Mouse (Mus musculus) brain, embryonic 18.5 days (tissue): ENCODE measurements around the gene Fam173a.
"Not testable (repeated sequence)": the region's sequence is repeated elsewhere in the genome, so short reads cannot be mapped to it uniquely, and the experiment has no call there.

Source experiments
- DNase-seq: peaks from one replicate; pipeline ENCODE4 v3.0.0-alpha.2; 2012; ENCODE audit warnings: low read depth, low spot score

Gene Fam173a

DNA sequence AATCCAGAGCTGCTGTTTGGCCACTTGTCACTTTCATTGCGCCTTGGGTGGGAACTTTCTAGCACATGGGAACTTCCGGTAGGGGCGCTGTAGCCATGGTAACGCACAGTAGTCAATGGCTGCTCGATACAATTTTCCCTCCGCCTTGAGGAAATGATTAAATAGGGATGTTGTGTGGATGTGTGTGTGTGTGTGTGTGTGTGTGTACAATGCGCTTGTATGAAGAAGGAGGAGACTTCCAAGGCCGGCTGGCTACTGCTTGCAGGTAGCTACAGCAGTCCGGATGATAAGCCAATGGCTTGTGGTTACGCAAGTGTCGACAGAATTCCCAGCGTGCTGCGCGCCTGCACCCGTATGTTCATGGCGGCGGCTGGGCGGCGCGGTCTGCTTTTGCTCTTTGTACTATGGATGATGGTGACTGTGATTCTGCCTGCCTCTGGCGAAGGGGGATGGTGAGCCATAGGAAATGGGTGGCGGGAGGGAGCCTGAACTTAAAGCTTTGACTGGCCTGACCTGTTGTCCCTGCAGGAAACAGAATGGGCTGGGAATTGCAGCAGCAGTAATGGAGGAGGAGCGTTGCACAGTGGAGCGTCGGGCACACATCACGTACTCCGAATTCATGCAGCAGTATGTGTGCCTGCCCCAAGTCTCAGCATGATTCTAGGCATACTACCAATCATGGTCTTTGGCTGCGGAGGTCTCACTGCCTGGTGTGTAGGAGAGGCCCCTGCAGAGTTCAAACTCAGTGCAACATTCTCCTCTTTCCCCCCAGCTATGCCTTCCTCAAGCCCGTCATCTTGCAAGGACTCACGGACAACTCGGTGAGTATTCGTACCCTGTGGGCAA, 36.2 kb upstream of the Fam173a start, which contains the start of gene Jmjd8:
TSS of gene Jmjd8 (plus strand) at position 156 of the 846 bp plus-strand sequence.
- peak; percentile 82 for DNase-seq

DNA sequence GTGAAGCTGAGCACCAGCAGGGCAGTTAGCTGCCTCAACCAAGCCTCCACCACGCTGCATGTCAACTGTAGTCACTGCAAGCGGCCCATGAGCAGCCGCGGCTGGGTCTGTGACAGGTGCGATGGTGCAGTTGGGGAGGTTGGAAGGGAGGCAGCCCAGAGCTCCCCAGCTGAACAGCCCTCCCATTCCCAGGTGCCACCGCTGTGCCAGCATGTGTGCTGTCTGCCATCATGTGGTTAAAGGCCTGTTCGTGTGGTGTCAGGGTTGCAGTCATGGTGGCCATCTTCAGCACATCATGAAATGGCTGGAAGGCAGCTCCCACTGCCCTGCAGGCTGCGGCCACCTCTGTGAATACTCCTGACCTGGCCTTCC, 35.5 kb upstream of the Fam173a start:
- DNase-seq: no peak

GRCm38 (mm10) chr17:25827546-25828222, 35.0 kb upstream of the Fam173a start:
- no peak for DNase-seq

GRCm38 (mm10) chr17:25827011-25827410, 34.3 kb upstream of the Fam173a start:
- DNase-seq: no peak

DNA sequence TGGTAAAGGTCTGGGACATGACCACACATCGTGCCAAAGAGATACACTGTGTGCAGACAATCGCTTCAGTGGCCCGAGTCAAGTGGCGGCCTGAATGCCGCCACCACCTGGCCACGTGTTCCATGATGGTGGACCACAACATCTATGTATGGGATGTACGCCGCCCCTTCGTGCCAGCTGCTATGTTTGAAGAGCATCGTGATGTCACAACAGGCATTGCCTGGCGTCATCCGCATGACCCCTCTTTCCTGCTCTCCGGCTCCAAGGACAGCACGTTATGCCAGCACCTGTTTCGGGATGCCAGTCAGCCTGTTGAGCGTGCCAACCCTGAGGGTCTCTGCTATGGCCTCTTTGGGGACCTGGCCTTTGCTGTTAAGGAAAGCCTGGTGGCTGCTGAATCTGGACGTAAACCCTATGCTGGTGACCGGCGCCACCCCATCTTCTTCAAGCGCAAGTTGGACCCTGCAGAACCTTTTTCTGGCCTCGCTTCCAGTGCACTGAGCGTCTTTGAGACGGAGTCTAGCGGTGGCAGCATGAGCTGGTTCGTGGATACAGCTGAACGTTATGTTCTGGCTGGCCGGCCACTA, 33.4 kb upstream of the Fam173a start:
- no peak for DNase-seq

DNA sequence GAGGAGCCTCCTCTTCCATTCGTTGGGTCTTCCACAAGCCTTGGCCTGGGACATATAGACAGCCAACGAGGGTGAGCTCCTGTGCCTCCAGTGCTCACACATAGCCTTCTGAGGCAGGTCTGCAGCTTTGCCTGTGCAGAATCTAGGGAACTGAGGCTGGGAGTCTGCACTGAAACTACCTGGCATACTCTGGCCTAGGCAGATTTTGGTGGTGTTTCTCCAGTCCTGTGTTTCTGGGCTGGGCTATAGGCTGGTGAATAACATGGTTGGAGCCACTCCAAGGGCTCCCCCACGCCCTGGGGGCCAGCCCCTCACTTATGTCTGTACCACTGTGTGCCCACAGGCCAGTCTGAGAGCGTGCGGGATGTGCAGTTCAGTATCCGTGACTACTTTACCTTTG, 32.6 kb upstream of the Fam173a start:
- no peak for DNase-seq

DNA sequence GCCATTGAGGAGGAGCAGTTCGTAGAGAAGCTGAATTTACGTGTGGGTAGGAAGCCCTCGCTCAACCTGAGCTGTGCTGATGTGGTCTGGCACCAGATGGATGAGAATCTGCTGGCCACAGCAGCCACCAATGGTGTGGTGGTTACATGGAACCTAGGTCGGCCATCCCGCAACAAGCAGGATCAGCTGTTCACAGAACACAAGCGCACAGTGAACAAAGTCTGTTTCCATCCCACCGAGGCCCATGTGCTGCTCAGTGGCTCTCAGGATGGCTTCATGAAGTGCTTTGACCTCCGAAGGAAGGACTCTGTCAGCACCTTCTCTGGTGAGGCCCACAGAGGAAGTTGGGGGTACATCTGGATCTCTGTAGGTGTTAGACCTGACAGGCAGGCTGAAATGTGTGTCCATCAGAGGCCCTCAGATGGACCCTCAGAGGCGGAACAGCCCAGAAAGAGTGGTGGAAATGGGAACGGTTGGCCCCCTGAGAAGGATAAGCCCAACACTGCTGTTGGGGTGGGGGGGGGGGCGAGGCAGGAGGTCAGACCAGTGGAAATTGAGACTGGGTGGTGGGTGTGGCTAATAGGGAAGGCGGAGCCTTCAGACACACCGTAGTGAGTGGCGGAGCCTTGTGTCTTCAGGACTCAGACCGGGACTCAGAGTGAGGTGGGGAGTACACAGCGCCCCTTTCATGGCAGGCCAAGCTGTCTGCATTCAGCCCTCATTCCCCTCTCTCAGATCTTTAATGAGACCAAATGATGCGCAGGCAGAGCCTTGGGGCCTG, 31.9 kb upstream of the Fam173a start:
- no peak for DNase-seq

- peak; percentile 82 for DNase-seq
Measured at GRCm38 (mm10) chr17:25823452-25823851, 30.8 kb upstream of the Fam173a start, which contains the start of gene Wdr24. Gene Wdr24 (plus strand): TSS chr17:25823627.

DNA sequence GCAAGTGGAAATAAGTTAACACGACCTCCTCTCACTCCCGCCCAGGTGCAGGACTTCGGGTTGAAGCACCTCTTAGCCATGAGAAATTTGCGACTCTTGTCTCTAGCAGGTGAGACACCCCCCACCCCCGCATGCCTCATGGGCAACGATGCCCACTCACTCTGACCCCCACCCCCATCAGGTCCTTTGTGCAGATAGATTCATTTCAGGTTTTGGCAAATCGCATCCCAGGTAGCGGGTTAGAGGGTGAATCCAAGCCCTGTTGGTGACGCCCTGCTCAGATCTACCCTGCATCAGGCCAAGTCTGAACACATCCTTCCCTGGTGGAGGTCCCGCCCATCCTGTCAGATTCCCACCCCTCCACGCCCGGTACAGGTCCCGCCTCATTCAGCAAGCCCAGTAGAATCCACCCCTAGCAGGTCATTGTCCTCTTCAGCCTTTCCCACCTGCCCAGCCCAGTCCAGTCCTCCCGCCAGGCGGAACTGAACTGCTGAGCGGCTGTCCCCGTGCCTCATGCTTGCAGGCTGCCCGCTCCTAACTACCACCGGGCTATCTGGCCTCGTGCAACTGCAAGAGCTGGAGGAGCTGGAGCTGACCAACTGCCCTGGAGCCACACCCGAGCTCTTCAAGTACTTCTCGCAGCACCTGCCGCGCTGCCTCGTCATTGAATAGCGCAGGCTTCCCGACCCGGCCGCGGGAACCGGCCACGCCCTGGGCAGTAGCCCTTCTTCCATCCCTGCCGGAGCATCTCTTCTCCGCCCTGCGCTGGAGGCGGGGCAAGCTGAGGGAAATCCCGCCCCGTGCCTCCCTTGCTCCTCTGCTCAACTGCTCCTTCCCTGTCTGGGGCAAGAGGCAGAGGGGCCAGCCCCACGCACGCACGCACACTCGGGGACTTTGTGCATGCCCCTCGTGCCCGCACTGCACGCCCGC, 26.4 kb upstream of the Fam173a start:
- DNase-seq: no peak

DNA sequence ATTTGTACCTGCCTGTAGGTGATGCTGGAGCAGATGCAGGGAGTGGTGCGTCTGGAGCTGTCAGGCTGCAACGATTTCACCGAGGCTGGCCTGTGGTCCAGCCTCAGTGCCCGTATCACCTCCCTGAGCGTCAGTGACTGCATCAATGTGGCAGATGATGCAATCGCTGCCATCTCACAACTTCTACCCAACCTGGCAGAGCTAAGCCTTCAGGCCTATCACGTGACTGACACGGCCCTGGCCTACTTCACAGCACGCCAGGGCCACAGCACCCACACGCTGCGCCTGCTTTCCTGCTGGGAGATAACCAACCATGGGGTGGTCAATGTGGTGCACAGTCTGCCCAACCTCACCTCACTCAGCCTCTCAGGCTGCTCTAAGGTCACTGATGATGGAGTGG, 25.0 kb upstream of the Fam173a start:
- DNase-seq: no peak

DNA sequence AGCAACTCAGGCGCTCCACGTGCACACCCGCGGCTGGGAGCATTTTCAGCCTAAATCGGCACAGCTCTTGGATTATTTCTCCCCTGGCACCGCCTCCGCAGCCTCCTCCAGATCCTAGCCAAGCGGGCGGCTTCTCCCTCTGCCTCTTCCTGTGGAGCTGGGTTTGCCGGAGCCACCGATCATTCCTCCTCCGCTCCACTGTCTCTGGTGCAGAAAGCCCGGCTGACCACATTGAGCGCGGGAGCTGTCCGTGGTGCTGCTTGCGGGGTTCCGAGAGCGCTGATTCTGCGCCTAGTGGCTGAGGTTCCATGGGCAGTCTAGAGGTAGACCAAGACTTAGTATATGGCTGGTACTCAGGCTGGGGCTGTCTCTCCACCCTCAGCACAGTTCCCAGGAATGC, 20.8 kb upstream of the Fam173a start:
- no peak for DNase-seq

GRCm38 (mm10) chr17:25810890-25811289, 18.2 kb upstream of the Fam173a start:
- DNase-seq: no peak

DNA sequence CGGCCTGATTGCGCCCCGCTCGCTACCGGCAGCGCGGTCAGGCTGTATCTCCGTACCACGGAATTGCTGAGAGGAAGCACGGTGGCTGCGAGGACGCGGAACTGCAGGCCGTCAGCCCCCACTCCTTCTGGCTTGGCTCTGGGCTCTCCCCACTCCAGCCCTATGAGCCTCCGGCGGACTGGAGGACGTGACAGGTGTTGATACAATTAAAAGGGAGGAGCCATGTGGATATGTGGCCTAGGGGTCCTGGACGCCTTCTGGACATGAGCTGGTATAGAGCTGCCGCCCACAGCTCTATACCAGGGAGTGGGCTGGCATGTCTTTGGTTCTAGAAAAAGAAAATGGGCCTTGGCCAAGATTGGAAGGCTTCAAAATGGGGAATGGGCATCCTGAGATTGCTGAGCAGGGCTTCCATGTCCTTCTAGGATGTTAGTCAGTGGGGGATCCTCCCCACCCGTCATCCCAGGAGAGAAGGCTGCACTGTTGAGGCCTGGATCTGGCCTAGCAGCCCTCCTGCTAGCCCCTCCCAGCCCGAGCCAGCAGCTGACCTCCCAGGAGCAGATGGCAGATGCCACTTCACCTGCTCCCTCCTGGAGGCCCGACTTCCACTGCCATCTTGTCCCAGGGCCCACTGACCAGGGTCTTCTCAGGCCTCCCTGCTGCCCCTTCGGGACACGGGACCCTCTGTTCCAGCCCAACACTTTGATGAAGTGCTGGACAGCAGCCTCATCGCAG, 17.1 kb upstream of the Fam173a start:
- no peak for DNase-seq

DNA sequence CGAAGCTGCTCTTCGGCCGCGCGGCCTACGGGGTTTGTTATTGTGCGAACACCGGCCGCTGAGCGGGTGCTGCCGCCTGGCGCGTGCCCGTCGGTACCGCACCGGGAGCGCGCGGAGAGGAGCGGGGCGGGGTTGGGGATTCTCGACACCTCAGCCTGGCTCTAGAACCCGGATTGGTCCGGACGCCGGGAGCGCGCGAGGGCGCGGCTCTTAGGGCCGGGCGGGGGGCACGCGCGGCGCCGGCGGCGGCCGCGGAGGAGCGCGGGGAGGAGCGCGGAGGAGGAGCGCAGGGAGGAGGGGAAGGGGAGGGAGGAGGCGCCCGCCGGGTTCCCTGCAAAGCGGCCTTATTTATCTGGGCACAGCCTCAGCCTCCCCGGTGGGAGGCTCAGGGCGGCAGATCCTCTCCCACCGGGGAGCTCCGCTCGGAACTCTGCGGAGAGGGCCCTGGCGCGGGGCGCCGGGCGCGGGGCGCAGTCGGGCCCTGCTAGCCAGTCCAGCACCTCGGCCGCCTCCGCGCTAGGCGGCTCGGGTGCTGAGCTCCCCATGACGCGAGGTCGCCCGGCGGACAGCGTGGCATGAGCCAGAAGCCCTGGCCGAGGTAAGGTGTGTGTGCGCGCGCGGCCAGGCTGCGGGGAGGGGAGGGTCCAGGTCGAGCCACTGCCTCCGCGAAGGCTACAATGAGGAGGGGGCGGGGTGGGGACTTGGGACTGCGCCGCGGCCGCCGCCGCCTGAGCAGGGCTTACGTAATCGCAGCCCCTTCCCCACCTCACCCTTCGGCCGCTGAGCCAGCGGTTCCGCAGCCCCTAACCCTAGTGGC, 16.3 kb upstream of the Fam173a start, which contains the start of gene Fbxl16:
TSS of gene Fbxl16 (plus strand) at position 297 of the 817 bp plus-strand sequence.
- DNase-seq: peak; percentile 90

GRCm38 (mm10) chr17:25808028-25808427, 15.3 kb upstream of the Fam173a start:
- DNase-seq: no peak

GRCm38 (mm10) chr17:25807452-25807851, 14.8 kb upstream of the Fam173a start:
- not testable (repeated sequence) for DNase-seq

DNA sequence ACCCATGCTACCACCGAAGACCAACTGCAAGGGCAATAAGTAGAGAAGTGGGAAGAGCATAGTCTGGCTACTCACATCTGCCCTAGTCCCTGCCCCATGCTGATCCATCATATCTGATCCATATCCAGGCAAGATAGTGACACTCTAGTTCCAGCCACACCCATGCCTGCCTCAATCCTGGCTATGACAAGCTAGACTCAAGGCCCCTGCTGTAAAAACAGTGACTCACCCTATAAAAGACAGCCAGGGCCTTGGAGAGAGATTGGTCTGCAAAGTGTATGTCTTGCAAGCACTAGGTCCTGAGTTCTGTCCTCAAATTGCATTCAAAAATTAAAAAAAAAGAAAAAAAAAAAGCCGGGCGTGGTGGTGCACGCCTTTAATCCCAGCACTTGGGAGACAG, 13.8 kb upstream of the Fam173a start:
- no peak for DNase-seq

GRCm38 (mm10) chr17:25802825-25803517, 10.3 kb upstream of the Fam173a start:
- no peak for DNase-seq
